In genomic region chr7:130887946-130888345, GRCm38 (mm10) we compare ENCODE assay signal across 11 mouse cellular contexts. TPM values are rescaled to one million over a fixed set of nuclear protein-coding genes. Genes with fewer than 3 reads are reported as not detected.
DNase-seq lines count a peak whose midpoint lies in the region; ATAC-seq lines count a peak whose summit lies in the region.
"Had no signal": no experiment of that assay in that cellular context is flagged by ENCODE, and none has a peak within 500 bp of the region (broad histone marks: within the 10 kb centered on the region; RNA-seq: fewer than 3 reads in every experiment).

No protein-coding gene starts in this region.

- H3K4me1 ChIP-seq in midbrain, embryonic 11.5 days (ENCODE audit: control insufficient read depth, insufficient read depth, low read length), result peaks cover 7% of the 10 kb centered on the region
- H3K4me1 ChIP-seq in midbrain, embryonic 15.5 days, result peaks cover 4% of the 10 kb centered on the region; the same call in 1 of the 2 replicates
- H3K4me1 ChIP-seq: lung, embryonic 15.5 days had no signal

- H3K27ac ChIP-seq in midbrain, embryonic 11.5 days (ENCODE audit: low read depth, low read length), result 0 out of 2 replicates have a peak overlapping the region, but pooled peaks have one; percentile 9
- H3K27ac ChIP-seq in midbrain, embryonic 15.5 days, result no peak overlapping the region
- H3K27ac ChIP-seq: embryonic facial prominence, embryonic 15.5 days; lung, embryonic 15.5 days had no signal

- H3K27me3 ChIP-seq in midbrain, embryonic 11.5 days (ENCODE audit: control insufficient read depth, insufficient read depth, low read length), result no peaks in the 10 kb centered on the region
- H3K27me3 ChIP-seq in midbrain, embryonic 15.5 days (replicated peaks), result no peaks in the 10 kb centered on the region
- H3K27me3 ChIP-seq: embryonic facial prominence, embryonic 15.5 days; lung, embryonic 15.5 days had no signal

- no peak overlapping the region for H3K4me3 ChIP-seq in midbrain, embryonic 11.5 days (ENCODE audit: low read depth, low read length)
- no peak overlapping the region for H3K4me3 ChIP-seq in midbrain, embryonic 15.5 days
- H3K4me3 ChIP-seq: embryonic facial prominence, embryonic 15.5 days; lung, embryonic 15.5 days had no signal

- DNase-seq in frontal cortex, postnatal 25 days (ENCODE audit: low spot score in 2 of 2), result no peak
- DNase-seq in midbrain, embryonic 11.5 days (ENCODE audit: low spot score, missing footprints), result peak; percentile 85
- DNase-seq in layer of hippocampus, postnatal 36 days, result peak; percentile 29 to 40
- DNase-seq in right cerebral cortex, postnatal 25 days, result peak; percentile 61
- DNase-seq in adrenal gland, postnatal 10 days, result no peak
- no peak for DNase-seq in embryo, embryonic 10.5 days (ENCODE audit: low spot score)

- H3K4me2 ChIP-seq in midbrain, embryonic 11.5 days, result no peak overlapping the region
- H3K4me2 ChIP-seq in midbrain, embryonic 15.5 days, result no peak overlapping the region
- H3K4me2 ChIP-seq: embryonic facial prominence, embryonic 15.5 days; lung, embryonic 15.5 days had no signal

- no peaks in the 10 kb centered on the region; the same call in 1 of the 2 replicates for H3K36me3 ChIP-seq in midbrain, embryonic 11.5 days (ENCODE audit: control insufficient read depth, insufficient read depth, low read length)
- H3K36me3 ChIP-seq in midbrain, embryonic 15.5 days (replicated peaks), result 0 out of 2 replicates have a peak, but pooled peaks cover 5% of the 10 kb centered on the region

- peak; percentile 80 for ATAC-seq in frontal cortex, adult (ENCODE audit: low TSS enrichment)
- ATAC-seq in midbrain, embryonic 11.5 days (ENCODE audit: low FRiP score), result no peak
- no peak for ATAC-seq in midbrain, embryonic 15.5 days (replicated peaks)

- no peak overlapping the region for H3K9ac ChIP-seq in midbrain, embryonic 11.5 days (ENCODE audit: low read length)
- no peak overlapping the region for H3K9ac ChIP-seq in midbrain, embryonic 15.5 days
- H3K9ac ChIP-seq: embryonic facial prominence, embryonic 15.5 days; lung, embryonic 15.5 days had no signal

- WGBS in midbrain, embryonic 11.5 days, result 9% methylated on average over 3 of the region's 3 CpGs
- 8% methylated on average over 3 of the region's 3 CpGs for WGBS in midbrain, embryonic 15.5 days

- H3K9me3 ChIP-seq in midbrain, embryonic 11.5 days (ENCODE audit: control insufficient read depth, low read length), result no peaks in the 10 kb centered on the region
- no peaks in the 10 kb centered on the region for H3K9me3 ChIP-seq in midbrain, embryonic 15.5 days
- H3K9me3 ChIP-seq: embryonic facial prominence, embryonic 15.5 days; lung, embryonic 15.5 days had no signal

RNA-seq across cellular contexts. Expression of gene Plekha1, which starts 22.4 kb away (rescaled TPM):
- polyA plus RNA-seq in midbrain, embryonic 11.5 days (2014; fragmentation: Nextera tagmentation; extraction: Ambion mirVana), result 37.6 and 40.8 TPM in 2 replicates
- polyA plus RNA-seq in midbrain, embryonic 15.5 days (2015; fragmentation: Nextera tagmentation; extraction: Ambion mirVana), result 63.7 and 72.9 TPM in 2 replicates
- total RNA-seq in layer of hippocampus, postnatal 36 days (2021), result 100 to 1,000 TPM in 1 of 2 experiments, 10 to 100 TPM in 1; 93.5 to 106 TPM
- 10 to 100 TPM; 25.4 to 34.8 TPM for total RNA-seq in adrenal gland, postnatal 10 days (2021)

RNA-seq across cellular contexts. Expression of gene Htra1, which starts 48.0 kb away (rescaled TPM):
- 2.7 and 3.5 TPM in 2 replicates for polyA plus RNA-seq in midbrain, embryonic 11.5 days (2014; fragmentation: Nextera tagmentation; extraction: Ambion mirVana)
- 15.4 and 18.7 TPM in 2 replicates for polyA plus RNA-seq in midbrain, embryonic 15.5 days (2015; fragmentation: Nextera tagmentation; extraction: Ambion mirVana)
- 100 to 1,000 TPM; 221 to 291 TPM for total RNA-seq in layer of hippocampus, postnatal 36 days (2021)
- total RNA-seq in adrenal gland, postnatal 10 days (2021), result 10 to 100 TPM; 76.1 to 89.5 TPM
- total RNA-seq: hematopoietic stem cell, adult 5-6 weeks had no signal

Comparison
In these comparisons a context has a peak if more than half of its experiments do, and no peak if none do; other contexts are left out.
1. DNase-seq: peak in midbrain, embryonic 11.5 days (single experiment), layer of hippocampus, postnatal 36 days (2 of 2) and right cerebral cortex, postnatal 25 days (single experiment); none in frontal cortex, postnatal 25 days (0 of 2), adrenal gland, postnatal 10 days (single experiment) and embryo, embryonic 10.5 days (single experiment).